Mouse (Mus musculus) liver, postnatal 0 days (tissue): Measurements from ENCODE around the gene Zfp622. TPM values are rescaled to one million over a fixed set of nuclear protein-coding genes. Genes with fewer than 3 reads are reported as not detected.

Experiments used
- ATAC-seq: fragments of 200-750 bp; cut with Nextera tagmentation; 2 replicates; pipeline ENCODE4 v1.8.0; 2017; ENCODE audit warnings: mild to moderate bottlenecking, moderate library complexity
- DNase-seq: peaks from one replicate; pipeline ENCODE4 v3.0.0-alpha.2; 2016
- H3K27ac ChIP-seq: fragments of 300-500 bp; sonication (generic); 2 replicates; pipeline ENCODE4 v1.5.1; 2014; ENCODE audit warnings: antibody characterized with exemption, moderate library complexity, mild to moderate bottlenecking, low read depth
- H3K27me3 ChIP-seq: fragments of 300-500 bp; sonication (generic); 2 replicates; pipeline ENCODE4 v1.6.1; 2014; ENCODE audit warnings: low read length, control low read depth, mixed read lengths; ENCODE audit not compliant: insufficient read depth
- H3K36me3 ChIP-seq: fragments of 300-500 bp; sonication (generic); replicated peaks from 2 replicates; pipeline ENCODE4 v1.6.1; 2014; ENCODE audit warnings: mild to moderate bottlenecking, control low read depth, low read length, moderate library complexity, mixed read lengths; ENCODE audit not compliant: insufficient read depth
- H3K4me1 ChIP-seq: fragments of 300-500 bp; sonication (generic); 2 replicates; pipeline ENCODE4 v1.6.1; 2014; ENCODE audit warnings: antibody characterized with exemption, mild to moderate bottlenecking, control low read depth; ENCODE audit not compliant: insufficient read depth
- H3K4me2 ChIP-seq: fragments of 300-500 bp; sonication (generic); 2 replicates; pipeline ENCODE4 v1.6.1; 2014; ENCODE audit warnings: low read depth, mild to moderate bottlenecking, low read length, moderate library complexity, mixed read lengths
- H3K4me3 ChIP-seq: fragments of 300-500 bp; sonication (generic); 2 replicates; pipeline ENCODE4 v1.5.1; 2014; ENCODE audit warnings: low read depth, low read length
- H3K9ac ChIP-seq: fragments of 300-500 bp; sonication (generic); replicated peaks from 2 replicates; pipeline ENCODE4 v1.6.1; 2014; ENCODE audit warnings: mild to moderate bottlenecking, moderate library complexity
- H3K9me3 ChIP-seq: fragments of 300-500 bp; sonication (generic); 2 replicates; pipeline ENCODE4 v1.6.1; 2016; ENCODE audit warnings: mild to moderate bottlenecking, control low read depth, low read length, mixed read lengths
- CTCF ChIP-seq: sonication (generic); IDR thresholded peaks from 2 replicates; pipeline ENCODE4 v1.5.1; 2016; ENCODE audit warnings: antibody characterized with exemption, low read depth
- EP300 ChIP-seq: IDR thresholded peaks from 2 replicates; pipeline ENCODE4 v1.6.1; 2016; ENCODE audit warnings: antibody characterized with exemption, low read depth, mild to moderate bottlenecking
- WGBS: fragments of 180-500 bp; shearing (Covaris S2); extraction: QIAGEN DNeasy Blood & Tissue Kit; methylation state at CpG from one replicate; pipeline ENCODE4 v1.1.7; 2014; ENCODE audit not compliant: insufficient replicate concordance; 5-methylcytosine and 5-hydroxymethylcytosine counted together
- polyA plus RNA-seq: library from polyadenylated mRNA; unstranded; fragments of >200 nt; fragmentation: Nextera tagmentation; extraction: Ambion mirVana; gene quantifications from 2 replicates; pipeline ENCODE4 v1.2.1, GENCODE M21; 2015

Zfp622 gene
- polyA plus RNA-seq, 1 experiment from 2014 or later: 9.8 TPM

DNA sequence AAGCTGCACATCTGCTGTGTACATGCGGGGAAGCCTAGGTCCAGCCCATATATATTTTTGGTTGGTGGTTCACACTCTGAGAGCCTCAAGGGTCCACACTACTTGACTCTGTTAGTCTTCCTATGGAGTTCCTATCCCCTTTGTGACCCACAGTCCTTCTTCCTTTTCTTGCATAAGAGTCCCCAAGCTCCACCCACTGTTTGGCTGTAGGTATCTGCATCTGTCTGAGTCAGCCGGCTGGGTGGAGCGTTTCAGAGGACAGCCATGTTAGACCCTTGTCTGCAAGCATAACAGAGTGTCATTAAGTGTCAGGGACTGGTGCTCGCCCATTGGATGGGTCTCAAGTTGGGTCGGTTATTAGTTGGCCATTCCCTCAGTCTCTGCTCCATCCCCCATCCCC is 33.6 kb upstream of the Zfp622 start:
- Histone ChIP-seq H3K9ac (no peak overlapping the region), H3K4me3 (no peak overlapping the region), H3K27ac (no peak overlapping the region), H3K27me3 (no peaks in the 10 kb centered on the region), H3K4me2 (no peak overlapping the region), H3K9me3 (no peaks in the 10 kb centered on the region), H3K36me3 (0 out of 2 replicates have a peak, but pooled peaks cover 3% of the 10 kb centered on the region), H3K4me1 (peaks cover 18% of the 10 kb centered on the region)
- TF ChIP-seq CTCF (no peak), EP300 (no peak)
- ATAC-seq: peak; percentile 47
- peak; percentile 20 for DNase-seq
- 61% methylated on average over 5 of the region's 5 CpGs for WGBS

DNA sequence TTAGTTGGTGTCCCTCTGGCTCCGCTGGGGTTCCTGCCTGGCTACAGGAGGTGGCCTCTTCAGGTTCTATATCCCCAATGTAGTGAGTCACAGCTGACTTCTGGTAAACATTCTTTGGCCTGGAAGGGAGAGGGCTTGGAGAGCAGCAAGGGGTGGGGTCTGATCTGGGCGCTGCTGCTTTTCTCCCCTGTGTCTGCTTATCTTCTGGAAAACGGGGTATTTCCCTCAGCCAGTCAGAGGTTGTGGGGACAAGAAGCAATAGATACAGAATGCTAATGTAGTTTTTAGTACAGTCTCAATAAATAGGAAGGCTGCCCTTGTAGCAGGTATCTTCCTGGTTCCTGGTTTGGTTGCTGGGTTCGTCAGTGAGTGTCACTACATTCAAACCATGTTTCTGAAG is 33.1 kb upstream of the Zfp622 start:
- Histone ChIP-seq H3K4me3 (no peak overlapping the region), H3K36me3 (0 out of 2 replicates have a peak, but pooled peaks cover 3% of the 10 kb centered on the region), H3K27me3 (no peaks in the 10 kb centered on the region), H3K9ac (no peak overlapping the region), H3K27ac (no peak overlapping the region), H3K4me2 (no peak overlapping the region), H3K4me1 (peaks cover 18% of the 10 kb centered on the region), H3K9me3 (no peaks in the 10 kb centered on the region)
- WGBS: 59% methylated on average over 4 of the region's 4 CpGs
- ATAC-seq (no peak), DNase-seq (no peak)
- TF ChIP-seq CTCF (no peak), EP300 (no peak)

DNA sequence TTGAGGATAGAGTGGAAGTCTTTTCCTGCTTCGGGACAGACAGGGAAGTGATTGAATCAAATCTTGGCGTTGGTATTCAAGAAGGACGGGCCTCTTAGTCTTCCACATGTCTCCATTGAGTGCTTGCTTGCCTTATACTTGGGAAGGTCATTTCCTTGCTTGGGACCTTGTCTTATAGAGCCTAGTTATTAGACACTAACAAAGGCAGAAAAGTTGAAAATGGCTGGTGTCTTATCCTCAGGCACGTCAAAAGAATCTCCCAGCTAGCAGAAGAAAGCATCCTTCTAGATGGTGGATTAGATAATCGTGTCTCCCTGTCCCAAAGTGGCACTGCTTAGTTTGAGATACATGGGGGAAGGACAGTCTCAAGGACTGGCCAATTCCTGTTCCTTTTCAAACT is 28.2 kb upstream of the Zfp622 start:
- H3K36me3 ChIP-seq: no peaks in the 10 kb centered on the region
- no peak overlapping the region for H3K9ac ChIP-seq
- no peak overlapping the region for H3K4me3 ChIP-seq
- no peaks in the 10 kb centered on the region for H3K9me3 ChIP-seq
- no peak overlapping the region for H3K27ac ChIP-seq
- WGBS: 72% methylated on average over 5 of the region's 5 CpGs
- no peak for TF ChIP-seq EP300
- TF ChIP-seq CTCF: no peak
- H3K4me2 ChIP-seq: no peak overlapping the region
- H3K27me3 ChIP-seq: no peaks in the 10 kb centered on the region
- DNase-seq (no peak), ATAC-seq (no peak)
- H3K4me1 ChIP-seq: peaks cover 6% of the 10 kb centered on the region; the same call in 1 of the 2 replicates

DNA sequence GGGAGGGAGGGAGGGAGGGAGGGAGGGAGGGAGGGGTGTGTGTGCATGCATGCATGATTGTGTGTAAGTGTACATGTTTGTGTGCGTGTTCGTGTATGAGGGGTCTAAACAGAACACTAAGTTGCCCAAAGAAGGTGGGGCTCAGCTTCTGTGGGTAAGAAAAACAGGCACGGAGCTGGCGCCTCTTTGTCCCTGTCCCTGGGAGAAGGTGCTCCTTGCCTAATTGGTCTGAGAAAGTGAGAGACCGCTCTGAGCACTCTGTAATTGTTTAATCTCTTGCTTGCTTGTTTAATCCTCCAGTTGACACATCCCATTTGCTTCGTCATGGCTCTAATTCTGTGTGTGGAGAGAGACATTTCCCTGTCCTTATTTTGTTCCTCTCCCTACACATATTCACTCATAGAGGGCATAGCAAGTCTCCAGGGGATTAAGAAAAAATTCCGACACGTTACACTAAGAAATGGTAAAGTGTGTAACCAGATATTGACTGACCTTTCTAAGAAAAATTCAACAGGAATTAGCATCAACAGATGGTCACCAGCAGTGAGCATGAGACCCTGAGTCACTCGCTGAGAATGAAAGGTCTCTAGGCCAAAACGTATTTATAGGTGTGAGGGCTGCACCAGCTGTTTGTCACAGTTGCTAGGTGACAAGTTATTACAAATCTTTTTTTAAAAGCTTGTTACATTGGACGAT is 27.6 kb upstream of the Zfp622 start:
- Histone ChIP-seq H3K4me2 (no peak overlapping the region), H3K36me3 (no peaks in the 10 kb centered on the region), H3K4me3 (no peak overlapping the region), H3K27ac (no peak overlapping the region), H3K4me1 (peaks cover 5% of the 10 kb centered on the region; the same call in 1 of the 2 replicates), H3K9me3 (no peaks in the 10 kb centered on the region), H3K9ac (no peak overlapping the region), H3K27me3 (no peaks in the 10 kb centered on the region)
- DNase-seq (no peak), ATAC-seq (no peak)
- 67% methylated on average over 11 of the region's 11 CpGs for WGBS
- no peak for TF ChIP-seq CTCF
- no peak for TF ChIP-seq EP300

DNA sequence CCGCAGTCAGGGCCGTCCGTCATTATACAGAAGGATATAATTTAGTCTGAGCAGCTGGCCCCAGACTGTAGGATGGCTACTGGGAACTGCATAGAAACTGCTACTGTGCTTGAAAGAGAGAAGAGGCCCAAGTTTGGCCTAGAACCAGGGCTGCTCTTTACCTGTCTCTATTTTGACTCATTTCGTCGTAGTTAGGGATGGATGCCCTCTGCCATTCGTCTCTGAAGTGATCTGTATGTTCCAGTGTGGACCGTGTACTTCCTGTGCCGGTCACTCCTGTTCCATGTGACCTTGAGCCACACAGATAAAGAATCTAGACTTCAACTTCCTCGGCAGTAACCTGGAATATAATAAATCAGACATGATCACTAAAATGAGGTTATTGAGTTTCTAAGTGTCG is 26.5 kb upstream of the Zfp622 start:
- Histone ChIP-seq H3K4me3 (no peak overlapping the region), H3K4me2 (no peak overlapping the region), H3K27me3 (no peaks in the 10 kb centered on the region), H3K9ac (no peak overlapping the region), H3K9me3 (no peaks in the 10 kb centered on the region), H3K27ac (no peak overlapping the region), H3K4me1 (peaks cover 5% of the 10 kb centered on the region; the same call in 1 of the 2 replicates), H3K36me3 (no peaks in the 10 kb centered on the region)
- no peak for TF ChIP-seq EP300
- no peak for TF ChIP-seq CTCF
- WGBS: 73% methylated on average over 10 of the region's 10 CpGs
- ATAC-seq (no peak), DNase-seq (no peak)

DNA sequence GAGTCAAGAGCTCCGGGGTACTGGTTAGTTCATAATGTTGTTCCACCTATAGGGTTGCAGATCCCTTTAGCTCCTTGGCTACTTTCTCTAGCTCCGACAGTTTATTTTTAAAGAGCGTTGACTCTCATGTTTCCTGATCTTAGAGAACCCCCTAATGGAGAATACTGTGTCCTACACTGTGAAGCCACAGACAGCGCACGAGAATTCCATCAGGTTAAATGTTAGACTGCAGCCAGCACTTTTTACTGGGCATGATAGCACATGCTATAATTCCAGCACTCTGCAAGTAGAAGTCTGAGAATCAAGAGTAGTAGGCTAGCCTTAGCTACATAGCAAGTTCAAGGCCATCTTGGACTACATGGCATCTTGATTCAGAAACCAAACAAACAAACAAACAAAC is 24.8 kb upstream of the Zfp622 start:
- Histone ChIP-seq H3K27me3 (no peaks in the 10 kb centered on the region), H3K4me2 (no peak overlapping the region), H3K9ac (no peak overlapping the region), H3K4me1 (peaks cover 5% of the 10 kb centered on the region; the same call in 1 of the 2 replicates), H3K9me3 (no peaks in the 10 kb centered on the region), H3K4me3 (no peak overlapping the region), H3K36me3 (no peaks in the 10 kb centered on the region), H3K27ac (no peak overlapping the region)
- DNase-seq (no peak), ATAC-seq (peak; percentile 63)
- no peak for TF ChIP-seq EP300
- TF ChIP-seq CTCF: peak; percentile 68
- WGBS: 18% methylated on average over 4 of the region's 5 CpGs

DNA sequence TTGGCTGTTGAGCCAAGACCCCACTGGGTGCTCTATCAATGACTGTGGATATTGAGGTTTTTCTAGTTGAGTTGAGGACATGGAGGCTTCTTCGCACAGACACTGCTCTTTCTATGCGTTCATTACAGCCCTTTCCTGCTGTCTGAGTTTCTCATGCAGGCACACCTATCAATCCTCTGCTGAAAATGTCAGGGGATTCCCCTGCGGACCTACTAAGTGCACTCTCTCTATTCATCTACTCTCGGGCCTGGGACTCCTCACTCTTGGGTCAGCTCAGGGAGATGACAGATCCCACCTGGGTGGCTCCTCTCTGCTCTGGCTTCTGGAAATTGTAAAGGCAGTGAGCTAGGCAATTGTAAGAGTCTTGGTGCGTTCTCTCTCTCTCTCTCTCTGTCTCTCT is 23.9 kb upstream of the Zfp622 start:
- DNase-seq (no peak), ATAC-seq (no peak)
- Histone ChIP-seq H3K36me3 (no peaks in the 10 kb centered on the region), H3K9ac (no peak overlapping the region), H3K4me3 (no peak overlapping the region), H3K4me1 (peaks cover 5% of the 10 kb centered on the region; the same call in 1 of the 2 replicates), H3K27ac (no peak overlapping the region), H3K4me2 (no peak overlapping the region), H3K27me3 (no peaks in the 10 kb centered on the region), H3K9me3 (no peaks in the 10 kb centered on the region)
- WGBS: 70% methylated on average over 5 of the region's 5 CpGs
- TF ChIP-seq EP300 (no peak), CTCF (no peak)
